Mouse (Mus musculus): ENCODE data around the gene Nup98. TPM values are rescaled to one million over a fixed set of nuclear protein-coding genes. Genes with fewer than 3 reads are reported as not detected.

Nup98 gene
- polyA plus RNA-seq, 1 experiment from 2014 or later = 25.7 TPM

Other genes with a start within 250 kb of the Nup98 start
- 3.5 and 5.0 TPM in 2 replicates for gene Il18bp, start 191.5 kb downstream of the Nup98 start, polyA plus RNA-seq (2015; fragmentation: Nextera tagmentation; extraction: Ambion mirVana)
- 36.3 TPM in 2 replicates for gene Rnf121, start 144.7 kb downstream of the Nup98 start, polyA plus RNA-seq (2015; fragmentation: Nextera tagmentation; extraction: Ambion mirVana)
- gene Xndc1, start 144.7 kb downstream of the Nup98 start, polyA plus RNA-seq (2015; fragmentation: Nextera tagmentation; extraction: Ambion mirVana) = 34.8 and 41.2 TPM in 2 replicates
- gene Xntrpc, start 144.5 kb downstream of the Nup98 start, polyA plus RNA-seq (2015; fragmentation: Nextera tagmentation; extraction: Ambion mirVana) = 1.3 and 1.7 TPM in 2 replicates
- gene Trpc2, start 127.1 kb downstream of the Nup98 start, polyA plus RNA-seq (2015; fragmentation: Nextera tagmentation; extraction: Ambion mirVana) = 0.24 TPM in 1 of 2 replicates, not detected in the other
- 0.10 and 0.48 TPM in 2 replicates for gene Art1, start 108.4 kb downstream of the Nup98 start, polyA plus RNA-seq (2015; fragmentation: Nextera tagmentation; extraction: Ambion mirVana)
- gene Art5, start 100.7 kb downstream of the Nup98 start, polyA plus RNA-seq (2015; fragmentation: Nextera tagmentation; extraction: Ambion mirVana) = 0.70 and 0.71 TPM in 2 replicates
- gene Chrna10, start 93.3 kb downstream of the Nup98 start, polyA plus RNA-seq (2015; fragmentation: Nextera tagmentation; extraction: Ambion mirVana) = 0.08 TPM in 1 of 2 replicates, not detected in the other
- 51.7 and 55.8 TPM in 2 replicates for gene Pgap2, start within 50 bp of the Nup98 start, polyA plus RNA-seq (2015; fragmentation: Nextera tagmentation; extraction: Ambion mirVana)
- 15.4 and 19.5 TPM in 2 replicates for gene Rhog, start 45.9 kb upstream of the Nup98 start, polyA plus RNA-seq (2015; fragmentation: Nextera tagmentation; extraction: Ambion mirVana)
- 10.3 and 12.1 TPM in 2 replicates for gene Stim1, start 57.6 kb upstream of the Nup98 start, polyA plus RNA-seq (2015; fragmentation: Nextera tagmentation; extraction: Ambion mirVana)
- 79.3 and 96.2 TPM in 2 replicates for gene Rrm1, start 231.5 kb upstream of the Nup98 start, polyA plus RNA-seq (2015; fragmentation: Nextera tagmentation; extraction: Ambion mirVana)

All from forebrain, embryonic 16.5 days (tissue).